Mouse (Mus musculus) liver, postnatal 0 days (tissue): Measurements from ENCODE around the gene Stx16. TPM values are rescaled to one million over a fixed set of nuclear protein-coding genes. Genes with fewer than 3 reads are reported as not detected.

Experiments
- ATAC-seq: fragments of 200-750 bp; cut with Nextera tagmentation; 2 replicates; pipeline ENCODE4 v1.8.0; 2017; ENCODE audit warnings: mild to moderate bottlenecking, moderate library complexity
- DNase-seq: peaks from one replicate; pipeline ENCODE4 v3.0.0-alpha.2; 2016
- H3K27ac ChIP-seq: fragments of 300-500 bp; sonication (generic); 2 replicates; pipeline ENCODE4 v1.5.1; 2014; ENCODE audit warnings: antibody characterized with exemption, moderate library complexity, mild to moderate bottlenecking, low read depth
- H3K27me3 ChIP-seq: fragments of 300-500 bp; sonication (generic); 2 replicates; pipeline ENCODE4 v1.6.1; 2014; ENCODE audit warnings: low read length, control low read depth, mixed read lengths; ENCODE audit not compliant: insufficient read depth
- H3K36me3 ChIP-seq: fragments of 300-500 bp; sonication (generic); replicated peaks from 2 replicates; pipeline ENCODE4 v1.6.1; 2014; ENCODE audit warnings: mild to moderate bottlenecking, control low read depth, low read length, moderate library complexity, mixed read lengths; ENCODE audit not compliant: insufficient read depth
- H3K4me1 ChIP-seq: fragments of 300-500 bp; sonication (generic); 2 replicates; pipeline ENCODE4 v1.6.1; 2014; ENCODE audit warnings: antibody characterized with exemption, mild to moderate bottlenecking, control low read depth; ENCODE audit not compliant: insufficient read depth
- H3K4me2 ChIP-seq: fragments of 300-500 bp; sonication (generic); 2 replicates; pipeline ENCODE4 v1.6.1; 2014; ENCODE audit warnings: low read depth, mild to moderate bottlenecking, low read length, moderate library complexity, mixed read lengths
- H3K4me3 ChIP-seq: fragments of 300-500 bp; sonication (generic); 2 replicates; pipeline ENCODE4 v1.5.1; 2014; ENCODE audit warnings: low read depth, low read length
- H3K9ac ChIP-seq: fragments of 300-500 bp; sonication (generic); replicated peaks from 2 replicates; pipeline ENCODE4 v1.6.1; 2014; ENCODE audit warnings: mild to moderate bottlenecking, moderate library complexity
- H3K9me3 ChIP-seq: fragments of 300-500 bp; sonication (generic); 2 replicates; pipeline ENCODE4 v1.6.1; 2016; ENCODE audit warnings: mild to moderate bottlenecking, control low read depth, low read length, mixed read lengths
- CTCF ChIP-seq: sonication (generic); IDR thresholded peaks from 2 replicates; pipeline ENCODE4 v1.5.1; 2016; ENCODE audit warnings: antibody characterized with exemption, low read depth
- EP300 ChIP-seq: IDR thresholded peaks from 2 replicates; pipeline ENCODE4 v1.6.1; 2016; ENCODE audit warnings: antibody characterized with exemption, low read depth, mild to moderate bottlenecking
- WGBS: fragments of 180-500 bp; shearing (Covaris S2); extraction: QIAGEN DNeasy Blood & Tissue Kit; methylation state at CpG from one replicate; pipeline ENCODE4 v1.1.7; 2014; ENCODE audit not compliant: insufficient replicate concordance; 5-methylcytosine and 5-hydroxymethylcytosine counted together
- polyA plus RNA-seq: library from polyadenylated mRNA; unstranded; fragments of >200 nt; fragmentation: Nextera tagmentation; extraction: Ambion mirVana; gene quantifications from 2 replicates; pipeline ENCODE4 v1.2.1, GENCODE M21; 2015

The Stx16 gene
- polyA plus RNA-seq, 1 experiment from 2014 or later: 2.9 TPM

DNA sequence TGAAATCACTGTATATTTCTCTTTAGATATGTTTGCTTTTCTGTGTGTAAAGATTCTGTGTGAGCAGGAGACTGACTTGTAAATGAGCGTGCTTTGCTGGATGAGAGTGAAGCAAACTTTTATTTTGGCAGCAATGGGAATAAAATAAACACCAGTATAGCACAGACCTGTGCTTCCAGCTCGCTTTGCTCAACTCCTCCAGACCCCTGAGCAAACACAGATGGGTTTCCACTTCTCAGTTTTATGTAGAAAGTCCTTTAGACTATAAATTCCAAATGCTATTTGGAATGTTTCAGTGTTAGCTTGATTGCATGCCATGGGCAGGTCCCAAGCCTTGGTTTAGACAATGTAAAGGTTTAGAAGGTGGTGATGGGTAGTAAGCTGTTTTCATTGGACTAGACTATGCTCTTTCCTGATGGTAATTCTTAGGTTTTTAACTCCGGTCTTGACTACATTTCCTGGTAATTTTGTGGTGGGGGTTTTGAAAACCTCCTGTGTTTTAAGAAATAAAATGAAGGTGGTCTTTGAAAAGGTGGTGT is 6.3 kb downstream of the Stx16 start:
- 71% methylated on average over 3 of the region's 3 CpGs for WGBS
- Histone ChIP-seq H3K36me3 (no peaks in the 10 kb centered on the region; the same call in 1 of the 2 replicates), H3K27me3 (no peaks in the 10 kb centered on the region), H3K9me3 (no peaks in the 10 kb centered on the region), H3K9ac (no peak overlapping the region), H3K4me3 (no peak overlapping the region), H3K27ac (no peak overlapping the region), H3K4me2 (no peak overlapping the region), H3K4me1 (peaks cover 6% of the 10 kb centered on the region; the same call in 1 of the 2 replicates)
- TF ChIP-seq EP300 (no peak), CTCF (no peak)
- DNase-seq: no peak
- ATAC-seq: no peak

DNA sequence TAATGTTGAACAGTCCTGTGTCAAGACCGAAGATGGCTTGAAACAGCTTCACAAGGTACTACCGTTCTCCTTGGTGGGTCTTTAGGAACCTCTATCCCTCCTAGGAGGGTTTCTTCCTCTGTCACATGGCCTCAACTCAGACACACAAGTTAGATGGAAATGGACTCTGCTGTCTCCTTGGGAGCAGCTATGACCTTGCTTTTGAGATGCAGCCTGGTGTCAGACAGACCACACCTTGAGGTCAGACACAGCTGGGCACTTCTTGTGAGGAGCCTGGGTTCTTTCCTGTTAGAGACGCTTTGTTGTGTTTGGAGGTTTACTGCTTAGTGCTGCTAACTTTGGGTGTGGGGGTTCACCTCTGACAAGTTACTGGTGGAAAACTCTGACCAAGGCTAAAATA is 19.0 kb downstream of the Stx16 start:
- Histone ChIP-seq H3K9me3 (no peaks in the 10 kb centered on the region), H3K36me3 (peaks cover 60% of the 10 kb centered on the region), H3K4me3 (no peak overlapping the region), H3K9ac (no peak overlapping the region), H3K4me2 (no peak overlapping the region), H3K27ac (no peak overlapping the region), H3K27me3 (no peaks in the 10 kb centered on the region), H3K4me1 (no peaks in the 10 kb centered on the region)
- 91% methylated on average over 3 of the region's 3 CpGs for WGBS
- ATAC-seq (no peak), DNase-seq (no peak)
- TF ChIP-seq CTCF (no peak), EP300 (no peak)

DNA sequence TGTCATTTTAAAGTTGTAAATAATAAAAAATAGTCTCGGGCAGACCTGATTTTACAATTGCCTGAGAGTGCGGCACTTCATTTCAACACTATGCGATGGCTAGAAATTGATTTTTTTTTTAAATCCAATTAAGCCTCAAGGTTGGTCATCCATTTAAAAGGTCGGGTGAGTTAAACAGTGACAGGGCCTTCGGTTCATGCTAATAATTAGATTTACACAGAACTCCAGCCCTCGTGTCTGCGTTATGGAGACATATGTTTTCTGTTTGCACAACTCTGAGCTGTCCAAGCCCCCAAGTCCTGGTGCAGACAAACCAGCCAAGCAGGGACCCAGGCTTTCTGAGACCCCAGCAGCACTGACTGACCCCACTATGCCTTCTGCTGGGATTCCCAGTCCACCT is 26.3 kb downstream of the Stx16 start:
- H3K36me3 ChIP-seq: peaks cover 15% of the 10 kb centered on the region
- DNase-seq: no peak
- no peak overlapping the region for H3K9ac ChIP-seq
- no peak for ATAC-seq
- H3K4me2 ChIP-seq: no peak overlapping the region
- no peaks in the 10 kb centered on the region for H3K9me3 ChIP-seq
- no peak overlapping the region for H3K4me3 ChIP-seq
- TF ChIP-seq EP300: no peak
- no peak for TF ChIP-seq CTCF
- no peaks in the 10 kb centered on the region for H3K27me3 ChIP-seq
- H3K27ac ChIP-seq: no peak overlapping the region
- no peaks in the 10 kb centered on the region for H3K4me1 ChIP-seq
- 72% methylated on average over 7 of the region's 7 CpGs for WGBS

DNA sequence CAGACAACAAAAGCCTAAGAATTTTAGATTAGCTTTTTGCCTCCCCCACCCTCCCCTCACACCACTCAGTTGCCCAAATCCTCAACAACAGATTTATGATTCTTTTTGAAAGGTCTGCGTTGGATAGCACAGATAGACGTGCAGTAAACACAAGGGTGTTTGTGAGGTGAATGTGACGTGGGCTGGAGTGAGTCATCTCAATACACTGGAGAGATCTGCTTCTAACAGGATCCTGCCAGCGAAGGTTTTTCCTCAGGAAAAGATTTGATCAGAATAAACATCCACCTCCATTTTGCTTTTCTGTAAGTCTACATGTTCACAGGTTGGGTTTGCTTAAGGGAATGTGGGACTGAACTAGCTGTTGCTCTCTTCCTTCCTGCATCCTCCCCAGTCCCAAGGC is 27.4 kb downstream of the Stx16 start:
- Histone ChIP-seq H3K4me3 (no peak overlapping the region), H3K9me3 (no peaks in the 10 kb centered on the region), H3K4me2 (no peak overlapping the region), H3K36me3 (peaks cover 5% of the 10 kb centered on the region; the same call in 1 of the 2 replicates), H3K4me1 (no peaks in the 10 kb centered on the region), H3K27ac (no peak overlapping the region), H3K27me3 (no peaks in the 10 kb centered on the region), H3K9ac (no peak overlapping the region)
- WGBS: 81% methylated on average over 4 of the region's 4 CpGs
- ATAC-seq: no peak
- DNase-seq: no peak
- no peak for TF ChIP-seq CTCF
- no peak for TF ChIP-seq EP300

DNA sequence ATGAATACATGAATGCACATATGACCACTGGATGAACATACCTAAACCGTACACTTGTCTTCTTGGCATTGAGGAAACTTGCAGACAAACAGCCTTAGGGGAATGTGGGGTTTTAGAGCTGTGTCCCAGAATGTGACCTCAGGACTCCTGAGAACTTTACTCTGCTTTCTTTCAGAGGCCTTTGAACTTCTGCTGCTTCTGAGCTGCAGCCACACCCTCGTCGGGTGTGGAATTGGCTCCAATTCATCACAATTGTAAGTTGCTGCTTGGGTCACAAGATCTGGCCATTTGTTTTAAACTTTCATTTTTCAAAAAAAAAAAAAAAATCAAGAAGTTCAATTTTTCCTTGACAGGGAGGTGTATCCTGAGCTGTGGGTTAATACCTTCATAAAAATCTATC is 31.3 kb downstream of the Stx16 start:
- Histone ChIP-seq H3K27ac (no peak overlapping the region), H3K27me3 (no peaks in the 10 kb centered on the region), H3K4me2 (no peak overlapping the region), H3K9me3 (no peaks in the 10 kb centered on the region), H3K4me3 (no peak overlapping the region), H3K4me1 (peaks cover 16% of the 10 kb centered on the region), H3K9ac (no peak overlapping the region), H3K36me3 (no peaks in the 10 kb centered on the region)
- WGBS: 74% methylated on average over 3 of the region's 3 CpGs
- ATAC-seq (no peak), DNase-seq (no peak)
- no peak for TF ChIP-seq CTCF
- no peak for TF ChIP-seq EP300

DNA sequence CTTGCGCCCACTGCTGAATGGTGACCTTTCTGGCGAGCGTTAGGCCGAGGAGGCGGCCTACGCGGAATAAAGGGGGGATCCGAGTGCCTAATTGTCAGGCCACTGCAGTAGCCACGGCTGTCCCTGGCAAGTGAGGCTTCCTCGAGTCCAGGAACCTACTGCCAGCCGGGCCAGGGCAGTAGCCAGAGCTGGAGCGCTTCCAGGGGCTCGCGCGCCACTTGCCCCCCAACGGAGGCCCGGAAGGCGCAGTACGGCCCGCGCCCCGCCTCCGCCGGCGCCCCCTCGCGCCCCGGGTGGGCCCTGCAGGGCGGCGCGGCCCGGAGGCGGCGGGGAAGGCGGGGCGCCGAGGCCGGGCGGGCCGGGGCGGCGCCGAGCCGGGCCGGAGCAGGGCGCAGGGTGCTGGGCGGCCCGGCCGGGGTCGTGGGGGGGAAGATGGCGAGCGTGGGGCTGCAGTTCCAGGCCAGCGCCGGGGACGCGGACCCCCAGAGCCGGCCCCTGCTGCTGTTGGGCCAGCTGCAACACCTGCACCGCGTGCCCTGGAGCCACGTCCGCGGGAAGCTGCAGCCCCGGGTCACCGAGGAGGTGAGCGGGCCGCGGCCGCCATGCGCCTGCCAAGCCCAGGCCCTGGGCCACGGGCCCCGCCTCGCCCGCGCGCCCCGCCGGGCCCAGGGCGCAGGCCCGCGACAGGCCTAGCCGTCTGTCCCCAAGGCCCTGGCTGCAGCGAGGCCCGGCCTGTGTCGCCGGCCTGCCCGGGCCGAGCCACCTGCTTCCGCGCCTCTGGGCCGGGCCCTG is 34.1 kb downstream of the Stx16 start, which contains the start of gene Npepl1:
TSS of gene Npepl1 (plus strand) at position 359 of the 792 bp plus-strand sequence.
- Histone ChIP-seq H3K4me3 (peak within 1 kb of the TSS; percentile 70), H3K9me3 (no peaks in the 10 kb centered on the region), H3K27me3 (no peaks in the 10 kb centered on the region), H3K9ac (peak within 1 kb of the TSS; percentile 83), H3K36me3 (0 out of 2 replicates have a peak, but pooled peaks cover 5% of the 10 kb centered on the region), H3K4me1 (peaks cover 16% of the 10 kb centered on the region), H3K27ac (peak within 1 kb of the TSS; percentile 80), H3K4me2 (peak within 1 kb of the TSS; percentile 93)
- DNase-seq (peak; percentile 70), ATAC-seq (peak; percentile 92)
- WGBS: 1% methylated on average over 54 of the region's 90 CpGs
- peak; percentile 34 for TF ChIP-seq CTCF
- TF ChIP-seq EP300: no peak
